Mouse (Mus musculus) cortical plate, adult 2 months (tissue): ENCODE measurements around the gene Serpinb11.

Experiments used
- CTCF ChIP-seq: fragments of 200-500 bp; IDR thresholded peaks from 2 replicates; pipeline ENCODE4 v1.5.1; 2011; ENCODE audit warnings: mild to moderate bottlenecking, control low read depth, low read length; ENCODE audit not compliant: insufficient read depth; ENCODE audit errors: extremely low read depth
- POLR2A ChIP-seq: fragments of 200-500 bp; IDR thresholded peaks from 2 replicates; pipeline ENCODE4 v1.6.1; 2011; ENCODE audit warnings: mild to moderate bottlenecking, low read length, control low read depth; ENCODE audit not compliant: insufficient read depth; ENCODE audit errors: extremely low read depth

DNA sequence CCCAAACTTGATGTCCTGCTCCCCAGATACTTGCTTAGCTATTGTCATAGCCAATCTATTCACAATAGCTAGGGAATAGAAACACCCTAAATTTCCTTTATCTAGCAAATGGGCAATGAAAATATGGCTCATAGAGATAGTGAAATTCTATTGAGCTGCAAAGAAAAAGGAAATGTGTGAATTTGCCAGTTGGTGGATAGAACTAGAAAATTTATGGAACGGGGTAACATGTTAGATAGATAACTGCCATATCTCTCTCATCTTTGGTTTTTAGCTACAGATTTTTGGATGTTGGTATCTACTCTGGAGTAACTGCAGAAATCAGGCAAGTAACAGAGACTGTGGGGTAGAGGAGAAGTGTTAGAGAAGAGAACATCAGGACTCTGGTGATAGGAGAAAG lies 21.4 kb downstream of the Serpinb11 start:
- TF ChIP-seq POLR2A (no peak), CTCF (no peak)
